Comparison of ENCODE assay signal across 8 mouse cellular contexts in the genomic region with DNA sequence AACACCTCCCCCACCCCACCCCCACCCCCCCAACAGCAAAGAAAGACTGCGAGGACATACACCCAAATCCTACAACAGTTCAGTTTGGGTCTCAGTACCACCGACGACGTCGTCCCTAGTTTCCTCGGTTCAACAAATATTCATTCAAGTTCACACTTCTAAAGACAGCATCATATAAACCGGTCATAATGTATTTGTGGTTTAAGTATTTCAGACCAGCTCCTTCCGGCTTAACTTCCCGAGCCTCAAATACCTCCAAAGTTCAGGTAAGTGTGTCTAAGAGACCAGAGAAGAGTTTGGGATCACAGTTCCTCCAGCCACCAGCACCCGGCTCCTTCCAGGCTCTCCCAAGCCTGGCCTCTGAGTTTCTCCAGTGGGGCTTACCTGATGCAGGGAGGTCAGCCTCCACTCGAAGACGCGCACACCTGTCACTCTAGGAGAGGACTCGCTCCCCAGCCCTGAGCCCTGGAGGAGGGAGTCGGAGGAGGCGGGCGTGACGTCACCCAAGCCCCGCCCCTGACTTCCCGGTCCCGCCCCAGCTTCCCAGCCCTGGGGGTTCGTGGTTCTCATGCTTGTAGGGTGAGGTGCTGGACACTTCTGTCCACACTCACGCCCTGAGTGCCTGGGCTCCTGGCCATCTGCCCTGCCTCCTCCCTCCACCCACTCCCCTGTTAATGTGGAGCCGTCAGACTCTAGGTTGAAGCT. TPM values are rescaled to one million over a fixed set of nuclear protein-coding genes. Genes with fewer than 3 reads are reported as not detected.
DNase-seq lines count a peak whose midpoint lies in the region; ATAC-seq and TF ChIP-seq lines count a peak whose summit lies in the region.

A gene (minus strand): TSS at position 461 of the 705 bp plus-strand sequence.

- H3K9ac ChIP-seq in embryonic facial prominence, embryonic 13.5 days, result peak within 1 kb of the TSS; percentile 69
- H3K9ac ChIP-seq in heart, embryonic 12.5 days, result peak within 1 kb of the TSS; percentile 28; the same call in 1 of the 2 replicates
- peak within 1 kb of the TSS; percentile 56 for H3K9ac ChIP-seq in kidney, embryonic 16.5 days (replicated peaks; ENCODE audit: low read length)
- peak within 1 kb of the TSS; percentile 52 for H3K9ac ChIP-seq in liver, embryonic 13.5 days

- H3K4me1 ChIP-seq in embryonic facial prominence, embryonic 13.5 days, result peaks cover 7% of the 10 kb centered on the region; the same call in 1 of the 2 replicates
- peaks cover 26% of the 10 kb centered on the region for H3K4me1 ChIP-seq in heart, embryonic 12.5 days (replicated peaks)
- peaks cover 7% of the 10 kb centered on the region; the same call in 1 of the 2 replicates for H3K4me1 ChIP-seq in kidney, embryonic 16.5 days (ENCODE audit: insufficient read depth, low read length)
- peaks cover 18% of the 10 kb centered on the region for H3K4me1 ChIP-seq in liver, embryonic 13.5 days (replicated peaks)

- no peak within 1 kb of the TSS for H3K27ac ChIP-seq in embryonic facial prominence, embryonic 13.5 days
- no peak within 1 kb of the TSS for H3K27ac ChIP-seq in heart, embryonic 12.5 days (ENCODE audit: poor library complexity, severe bottlenecking)
- H3K27ac ChIP-seq in kidney, embryonic 16.5 days (ENCODE audit: low read length), result no peak within 1 kb of the TSS
- no peak within 1 kb of the TSS for H3K27ac ChIP-seq in liver, embryonic 13.5 days

- no peaks in the 10 kb centered on the region for H3K9me3 ChIP-seq in embryonic facial prominence, embryonic 13.5 days
- H3K9me3 ChIP-seq in heart, embryonic 12.5 days (replicated peaks), result 0 out of 2 replicates have a peak, but pooled peaks cover 4% of the 10 kb centered on the region
- H3K9me3 ChIP-seq in kidney, embryonic 16.5 days (ENCODE audit: low read length), result no peaks in the 10 kb centered on the region
- H3K9me3 ChIP-seq in liver, embryonic 13.5 days (replicated peaks), result no peaks in the 10 kb centered on the region

- H3K27me3 ChIP-seq in Patski, result no peaks in the 10 kb centered on the region
- no peaks in the 10 kb centered on the region for H3K27me3 ChIP-seq in embryonic facial prominence, embryonic 13.5 days
- H3K27me3 ChIP-seq in heart, embryonic 12.5 days (replicated peaks), result no peaks in the 10 kb centered on the region
- H3K27me3 ChIP-seq in kidney, embryonic 16.5 days (ENCODE audit: insufficient read depth, low read length), result no peaks in the 10 kb centered on the region
- H3K27me3 ChIP-seq in liver, embryonic 13.5 days, result no peaks in the 10 kb centered on the region

- DNase-seq in B cell, adult 2 months, result peak; percentile 46
- DNase-seq in Patski (ENCODE audit: low read depth, low spot score), result peak; percentile 60
- DNase-seq in liver, embryonic 13.5 days, result peak; percentile 44
- peak; percentile 53 for DNase-seq in naive thymus-derived CD4-positive, alpha-beta T cell, adult 2 months (ENCODE audit: low read depth)
- DNase-seq in urinary bladder, postnatal 36 days (ENCODE audit: low spot score in 2 of 2), result peak; percentile 63 to 74

- H3K36me3 ChIP-seq in embryonic facial prominence, embryonic 13.5 days, result no peaks in the 10 kb centered on the region
- no peaks in the 10 kb centered on the region for H3K36me3 ChIP-seq in heart, embryonic 12.5 days
- H3K36me3 ChIP-seq in kidney, embryonic 16.5 days (ENCODE audit: insufficient read depth, low read length), result no peaks in the 10 kb centered on the region
- H3K36me3 ChIP-seq in liver, embryonic 13.5 days, result no peaks in the 10 kb centered on the region

- CTCF ChIA-PET in Patski (lab: Charles Lee), result no interaction called here

- POLR2A ChIA-PET in Patski (lab: Charles Lee), result no interaction called here

- peak; percentile 83 for ATAC-seq in Patski
- peak; percentile 73 for ATAC-seq in embryonic facial prominence, embryonic 13.5 days (ENCODE audit: insufficient number of reproducible peaks, insufficient read depth, low FRiP score, low TSS enrichment, low read depth)
- ATAC-seq in heart, embryonic 12.5 days (ENCODE audit: insufficient number of reproducible peaks, low FRiP score), result peak; percentile 83
- peak; percentile 92 for ATAC-seq in kidney, embryonic 16.5 days (ENCODE audit: low FRiP score, low TSS enrichment)
- ATAC-seq in liver, embryonic 13.5 days (ENCODE audit: low read depth), result peak; percentile 70

- peak within 1 kb of the TSS; percentile 81 for H3K4me2 ChIP-seq in embryonic facial prominence, embryonic 13.5 days
- H3K4me2 ChIP-seq in heart, embryonic 12.5 days, result peak within 1 kb of the TSS; percentile 74
- peak within 1 kb of the TSS; percentile 56 for H3K4me2 ChIP-seq in kidney, embryonic 16.5 days (replicated peaks; ENCODE audit: low read depth, low read length)
- H3K4me2 ChIP-seq in liver, embryonic 13.5 days, result peak within 1 kb of the TSS; percentile 62

- WGBS in embryonic facial prominence, embryonic 13.5 days, result 2% methylated on average over 24 of the region's 24 CpGs
- 4% methylated on average over 24 of the region's 24 CpGs for WGBS in heart, embryonic 12.5 days
- 1% methylated on average over 24 of the region's 24 CpGs for WGBS in kidney, embryonic 16.5 days
- WGBS in liver, embryonic 13.5 days (ENCODE audit: insufficient replicate concordance), result 4% methylated on average over 24 of the region's 24 CpGs

- no peak for TF ChIP-seq CTCF in Patski (IDR thresholded peaks at IDR 0.05)

- in situ Hi-C loops in Patski (cut with MboI; ENCODE audit: low pct_unique_long_range_greater_than_20kb), result no loop called here

- H3K4me3 ChIP-seq in embryonic facial prominence, embryonic 13.5 days, result peak within 1 kb of the TSS; percentile 44
- peak within 1 kb of the TSS; percentile 30 for H3K4me3 ChIP-seq in heart, embryonic 12.5 days
- H3K4me3 ChIP-seq in kidney, embryonic 16.5 days (ENCODE audit: low read length), result peak within 1 kb of the TSS; percentile 36
- peak within 1 kb of the TSS; percentile 35 for H3K4me3 ChIP-seq in liver, embryonic 13.5 days (replicated peaks)

RNA-seq across cellular contexts. Expression of the gene that starts here (rescaled TPM):
- 128 TPM for polyA plus RNA-seq in Patski (2021)
- polyA plus RNA-seq in embryonic facial prominence, embryonic 13.5 days (2015; fragmentation: Nextera tagmentation; extraction: Ambion mirVana), result 100 and 112 TPM in 2 replicates
- 103 and 111 TPM in 2 replicates for polyA plus RNA-seq in heart, embryonic 12.5 days (2016; fragmentation: Nextera tagmentation; extraction: Ambion mirVana)
- 66.0 and 71.5 TPM in 2 replicates for polyA plus RNA-seq in kidney, embryonic 16.5 days (2015; fragmentation: Nextera tagmentation; extraction: Ambion mirVana)
- polyA plus RNA-seq in liver, embryonic 13.5 days (2015; fragmentation: Nextera tagmentation; extraction: Ambion mirVana), result 10.4 and 11.4 TPM in 2 replicates
